Mouse (Mus musculus): Measurements from ENCODE around the gene Ppp1ca.
A peak's percentile ranks its signal among the peaks of the same experiment; 100 is the strongest.

The Ppp1ca gene

DNA sequence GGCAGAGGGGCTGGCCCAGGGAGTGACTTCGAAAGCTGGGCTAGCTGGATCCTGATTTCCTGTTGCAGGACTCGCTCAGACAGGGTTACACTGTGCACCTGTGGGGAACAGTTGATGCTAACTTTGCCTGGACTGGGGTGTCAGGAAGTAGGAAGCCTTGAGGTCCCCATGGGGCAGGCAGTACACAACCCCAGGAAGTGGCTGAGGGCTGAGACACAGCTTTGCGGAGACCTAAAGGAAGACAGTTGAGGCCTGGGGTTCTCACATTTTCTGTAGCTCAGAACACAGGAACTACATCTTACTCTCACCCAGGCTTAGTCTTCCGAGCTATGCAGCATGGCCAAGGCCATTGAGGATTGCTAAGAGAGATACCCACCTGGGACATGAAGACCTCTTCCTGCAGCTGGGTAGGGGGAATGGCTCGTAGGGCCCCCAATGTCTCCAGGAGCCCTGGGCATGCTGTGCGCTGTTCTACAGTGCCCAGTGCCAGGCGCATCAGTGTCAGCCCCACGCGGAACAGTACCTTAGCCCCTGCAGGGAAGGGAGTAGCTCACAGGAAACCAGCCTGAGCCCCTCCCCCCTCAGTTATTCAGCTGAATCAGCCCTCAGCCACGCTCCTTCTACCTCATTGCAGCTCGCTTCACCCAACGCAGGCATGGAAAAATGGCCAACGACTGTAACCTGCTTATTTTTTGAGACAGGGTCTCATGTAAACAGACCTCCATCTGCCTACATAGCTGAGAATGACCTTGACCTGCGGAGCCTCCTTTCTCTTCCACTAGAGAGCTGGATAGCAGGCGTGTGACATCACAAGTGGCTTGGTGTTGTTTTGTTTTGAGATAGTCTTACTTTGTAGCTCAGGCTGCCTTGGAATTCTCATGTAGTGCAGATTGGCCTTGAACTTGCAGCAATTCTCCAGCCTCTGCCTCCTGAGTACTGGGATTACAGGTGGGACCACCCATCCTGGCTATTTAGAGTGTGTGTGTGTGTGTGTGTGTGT lies 6.6 kb upstream of the Ppp1ca start:
- DNase-seq (ENCODE audit: low spot score in 2 of 2): no peak

DNA sequence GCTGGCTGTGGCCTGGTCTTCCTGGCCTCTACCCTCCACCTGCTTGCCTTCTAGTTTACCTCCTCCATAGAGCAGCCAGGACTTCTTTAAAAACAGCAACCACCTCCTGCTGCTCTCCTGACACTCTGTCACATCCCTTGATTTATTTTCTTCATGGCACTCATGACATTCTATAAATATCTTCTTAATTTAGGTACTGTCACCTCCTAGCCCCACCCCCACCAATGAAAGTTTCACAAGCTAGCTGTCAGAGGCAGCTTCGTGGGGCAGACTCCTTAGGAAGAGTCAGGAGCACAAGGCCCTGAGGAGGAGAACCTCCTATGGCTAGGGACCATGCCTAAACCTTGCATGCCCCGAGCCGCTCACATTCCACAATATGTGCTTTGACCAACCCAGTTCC lies 4.6 kb upstream of the Ppp1ca start:
- DNase-seq (ENCODE audit: low spot score in 2 of 2): no peak

DNA sequence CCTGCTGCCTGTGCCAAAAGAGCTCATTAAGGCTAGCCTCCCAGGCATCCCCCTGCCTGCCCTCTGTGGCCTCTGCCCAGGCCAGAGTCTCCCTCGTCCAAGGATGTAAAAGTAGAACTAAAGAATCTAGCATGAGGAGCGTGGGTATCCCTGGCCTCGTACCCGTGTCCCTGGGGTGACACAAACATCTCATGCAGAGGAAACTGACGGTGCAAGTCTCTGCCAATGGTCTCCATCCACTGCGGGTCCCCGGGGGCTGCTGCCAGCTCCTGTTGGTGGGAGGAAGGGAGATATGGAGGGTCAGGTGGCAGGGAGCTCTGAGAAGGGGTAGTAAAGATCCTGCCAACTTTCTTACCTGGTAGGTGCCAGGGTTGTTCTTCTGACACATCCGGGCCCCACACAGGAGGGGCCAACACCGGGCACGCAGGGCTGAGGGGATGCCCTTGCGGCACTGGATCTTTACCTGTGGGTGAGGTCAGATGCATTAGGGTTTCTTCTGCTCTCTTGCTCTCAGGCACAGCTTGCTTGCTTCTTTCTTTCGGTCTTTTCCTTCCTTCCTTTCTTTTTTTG lies 2.7 kb upstream of the Ppp1ca start:
- DNase-seq (ENCODE audit: low spot score in 2 of 2): no peak

DNA sequence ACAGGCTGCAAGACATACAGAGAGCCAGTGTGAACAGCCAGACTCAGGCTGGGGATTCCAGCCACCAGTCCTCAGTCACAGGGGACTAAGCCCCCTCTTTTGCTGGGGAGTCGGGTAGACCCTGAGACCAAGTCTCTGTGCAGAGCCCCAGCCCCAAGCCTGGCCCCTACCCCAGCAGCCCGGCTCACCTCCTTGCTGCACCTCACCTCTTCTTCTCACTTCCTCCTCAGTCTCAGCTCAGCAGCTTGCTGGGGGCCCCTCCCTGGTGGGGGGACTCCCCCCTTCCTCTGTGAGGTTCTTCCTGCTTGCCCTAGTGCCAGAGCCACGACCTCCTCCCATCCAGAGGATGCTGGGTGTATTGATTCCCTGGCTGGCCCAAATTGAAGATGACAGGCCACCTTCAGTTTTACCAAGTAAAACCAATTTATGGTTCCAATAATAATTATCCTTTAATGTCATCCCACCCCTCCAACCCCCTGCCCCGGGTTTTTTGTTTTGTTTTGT lies 982 bp upstream of the Ppp1ca start, which contains the start of gene Tbc1d10c:
Gene Tbc1d10c (minus strand): TSS at position 454 of the 504 bp plus-strand sequence.
- no peak for DNase-seq (ENCODE audit: low spot score in 2 of 2)

DNA sequence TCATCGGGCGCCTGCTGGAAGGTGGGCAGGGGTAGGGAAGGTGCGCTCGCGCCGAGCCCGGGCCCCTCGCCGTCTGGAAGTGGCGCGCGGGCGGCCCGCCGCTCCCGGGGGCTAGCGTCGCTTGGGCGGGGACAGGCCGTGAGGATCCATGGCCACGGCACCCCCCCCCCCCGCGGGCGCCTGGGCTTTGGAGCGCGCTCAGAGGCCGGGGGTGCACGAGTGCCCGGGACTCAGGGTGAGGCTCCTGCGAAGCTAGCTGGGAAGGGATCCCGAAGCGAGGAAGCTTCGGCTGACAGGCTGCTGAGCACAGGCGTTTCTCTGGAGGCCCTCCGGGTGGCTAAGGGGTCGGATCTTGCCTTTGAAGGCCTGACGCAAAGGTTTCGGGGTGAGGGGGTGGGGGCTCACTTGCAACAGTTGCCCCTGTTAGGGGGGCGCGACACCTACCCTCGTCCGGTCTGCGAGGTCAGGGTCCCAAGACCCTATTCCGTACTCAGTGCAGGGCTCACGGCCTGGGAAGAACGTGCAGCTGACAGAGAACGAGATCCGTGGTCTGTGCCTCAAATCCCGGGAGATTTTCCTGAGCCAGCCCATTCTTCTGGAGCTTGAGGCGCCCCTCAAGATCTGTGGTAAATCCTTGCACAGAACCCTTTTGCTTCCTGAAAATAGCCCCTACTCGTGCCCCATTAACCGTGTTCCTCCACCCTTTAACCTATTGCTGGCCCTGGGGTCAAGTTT lies 553 bp downstream of the Ppp1ca start:
- DNase-seq (ENCODE audit: low spot score in 2 of 2): no peak

DNA sequence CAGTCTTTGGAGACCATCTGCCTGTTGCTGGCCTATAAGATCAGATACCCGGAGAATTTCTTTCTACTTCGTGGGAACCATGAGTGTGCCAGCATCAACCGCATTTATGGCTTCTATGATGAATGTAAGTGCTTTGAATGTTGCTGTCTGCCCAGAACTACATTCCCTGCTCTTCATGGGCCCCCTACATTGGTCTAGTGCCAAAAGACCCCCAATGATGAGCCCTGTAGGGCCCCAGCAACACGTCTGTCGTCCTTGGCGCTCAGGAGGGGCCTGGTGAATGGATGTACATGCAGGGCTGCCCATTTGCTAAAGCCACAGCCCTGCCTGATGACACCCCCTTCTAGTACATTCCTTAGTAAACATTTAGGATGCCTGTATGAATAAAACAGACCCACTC lies 1.3 kb downstream of the Ppp1ca start:
- no peak for DNase-seq (ENCODE audit: low spot score in 2 of 2)

DNA sequence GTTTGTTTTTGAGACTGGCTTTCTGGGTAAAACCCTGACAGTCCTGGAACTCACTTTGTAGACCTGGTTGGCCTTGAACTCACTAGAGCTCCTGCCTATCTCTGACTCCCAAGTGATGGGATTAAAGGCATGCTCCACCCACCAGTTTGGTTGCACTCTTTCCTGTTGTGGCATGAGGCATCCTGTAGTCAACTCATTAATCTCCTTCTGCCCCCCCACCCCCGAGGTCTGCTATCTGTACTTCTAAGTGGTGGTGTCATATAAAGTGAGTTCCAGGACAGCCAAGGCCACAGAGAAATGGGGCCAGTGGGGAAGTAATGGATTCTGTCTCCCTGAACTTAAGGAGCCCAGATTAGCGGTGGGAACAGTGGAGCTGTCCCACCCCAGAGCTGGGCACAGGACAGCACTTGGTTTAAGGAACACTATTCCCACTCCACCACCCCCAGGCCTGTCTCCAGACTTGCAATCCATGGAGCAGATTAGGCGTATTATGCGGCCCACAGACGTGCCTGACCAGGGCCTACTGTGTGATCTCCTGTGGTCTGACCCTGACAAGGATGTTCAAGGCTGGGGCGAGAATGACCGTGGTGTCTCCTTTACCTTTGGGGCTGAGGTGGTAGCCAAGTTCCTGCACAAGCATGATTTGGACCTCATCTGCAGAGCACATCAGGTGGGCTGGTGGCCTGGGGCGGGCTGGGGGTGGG lies 2.3 kb downstream of the Ppp1ca start:
- no peak for DNase-seq (ENCODE audit: low spot score in 2 of 2)

DNA sequence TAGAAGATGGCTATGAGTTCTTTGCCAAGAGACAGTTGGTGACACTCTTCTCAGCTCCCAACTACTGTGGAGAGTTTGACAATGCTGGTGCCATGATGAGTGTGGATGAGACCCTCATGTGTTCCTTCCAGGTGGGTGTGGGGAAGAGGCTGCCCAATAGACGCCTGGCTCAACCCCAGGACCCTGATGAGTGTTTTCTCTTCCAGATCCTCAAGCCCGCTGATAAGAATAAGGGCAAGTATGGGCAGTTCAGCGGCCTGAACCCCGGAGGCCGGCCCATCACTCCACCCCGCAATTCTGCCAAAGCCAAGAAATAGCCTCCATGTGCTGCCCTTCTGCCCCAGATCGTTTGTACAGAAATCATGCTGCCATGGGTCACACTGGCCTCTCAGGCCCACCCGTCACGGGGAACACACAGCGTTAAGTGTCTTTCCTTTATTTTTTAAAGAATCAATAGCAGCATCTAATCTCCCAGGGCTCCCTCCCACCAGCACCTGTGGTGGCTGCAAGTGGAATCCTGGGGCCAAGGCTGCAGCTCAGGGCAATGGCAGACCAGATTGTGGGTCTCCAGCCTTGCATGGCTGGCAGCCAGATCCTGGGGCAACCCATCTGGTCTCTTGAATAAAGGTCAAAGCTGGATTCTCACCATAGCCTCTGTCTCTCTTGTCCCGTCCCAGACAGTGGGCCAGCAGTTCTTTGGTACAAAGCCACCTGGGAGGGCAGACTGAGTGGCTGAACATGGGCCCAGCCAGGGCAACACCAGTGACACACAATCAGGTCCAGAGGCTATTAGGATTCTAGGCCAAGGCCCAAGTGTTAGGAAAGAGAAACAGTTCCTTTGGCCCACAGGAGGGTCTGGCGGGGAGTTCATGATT lies 3.1 kb downstream of the Ppp1ca start:
- no peak for DNase-seq (ENCODE audit: low spot score in 2 of 2)

DNA sequence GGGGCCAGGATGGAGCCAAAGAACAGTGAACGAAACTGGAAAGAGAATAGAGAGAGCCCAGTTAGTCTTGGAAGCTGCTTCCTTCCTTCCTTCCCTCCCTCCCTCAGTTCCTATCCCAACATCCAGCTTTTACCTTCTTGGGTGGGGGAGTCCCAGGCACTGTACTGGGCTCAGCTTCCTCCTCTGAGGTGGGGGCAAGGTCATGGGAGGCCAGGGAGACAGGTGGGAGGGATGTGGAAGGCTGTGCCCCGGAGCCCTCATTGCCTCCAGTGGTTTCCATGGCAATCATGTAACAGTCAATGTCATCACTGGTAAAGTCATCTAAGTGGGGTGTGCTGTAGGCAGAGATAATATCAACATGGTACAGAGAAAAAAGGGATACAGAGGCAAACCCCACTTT lies 4.2 kb downstream of the Ppp1ca start:
- no peak for DNase-seq (ENCODE audit: low spot score in 2 of 2)

DNA sequence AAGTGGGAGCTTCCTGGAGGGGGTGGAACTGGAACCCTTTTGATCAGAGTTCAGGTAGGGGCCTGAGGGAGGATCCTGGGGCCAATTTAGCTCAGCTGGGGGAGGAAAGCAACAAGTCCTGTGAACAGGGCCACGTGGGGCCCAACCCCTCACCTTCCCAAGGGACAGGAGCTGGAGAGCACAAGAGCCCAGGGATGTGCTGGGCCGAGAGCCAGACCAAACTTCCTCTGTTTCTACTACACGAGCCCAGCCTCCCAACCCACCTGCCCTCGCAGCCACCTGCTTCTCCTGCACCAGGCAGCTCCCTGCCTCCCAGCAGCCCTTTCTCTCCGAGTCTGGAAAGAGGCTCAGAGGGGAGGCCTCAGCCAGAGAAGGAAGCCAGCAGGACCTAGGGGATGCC lies 4.7 kb downstream of the Ppp1ca start:
- peak in 1 of 2 experiments; percentile 49 for DNase-seq (ENCODE audit: low spot score in 2 of 2)

DNA sequence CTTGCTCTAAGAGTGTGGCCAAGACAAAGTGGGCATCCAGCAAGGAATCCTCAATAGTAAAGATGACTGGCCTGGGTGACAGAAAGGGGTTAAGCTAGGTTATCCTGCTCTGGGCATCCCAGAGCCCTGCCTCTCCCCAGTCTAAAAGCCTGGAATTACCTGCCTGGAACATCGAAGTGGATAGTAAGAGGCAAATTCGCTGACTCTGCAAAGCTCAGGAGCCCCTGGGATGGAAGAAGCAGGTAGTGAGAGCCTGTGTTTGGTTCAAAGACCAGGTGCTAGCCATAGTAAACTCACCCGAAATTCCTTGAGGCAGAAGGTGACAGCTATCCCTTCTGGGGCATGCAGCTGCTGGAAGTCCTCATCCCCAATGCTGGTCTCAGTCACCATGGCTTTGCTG lies 5.3 kb downstream of the Ppp1ca start:
- no peak for DNase-seq (ENCODE audit: low spot score in 2 of 2)

DNA sequence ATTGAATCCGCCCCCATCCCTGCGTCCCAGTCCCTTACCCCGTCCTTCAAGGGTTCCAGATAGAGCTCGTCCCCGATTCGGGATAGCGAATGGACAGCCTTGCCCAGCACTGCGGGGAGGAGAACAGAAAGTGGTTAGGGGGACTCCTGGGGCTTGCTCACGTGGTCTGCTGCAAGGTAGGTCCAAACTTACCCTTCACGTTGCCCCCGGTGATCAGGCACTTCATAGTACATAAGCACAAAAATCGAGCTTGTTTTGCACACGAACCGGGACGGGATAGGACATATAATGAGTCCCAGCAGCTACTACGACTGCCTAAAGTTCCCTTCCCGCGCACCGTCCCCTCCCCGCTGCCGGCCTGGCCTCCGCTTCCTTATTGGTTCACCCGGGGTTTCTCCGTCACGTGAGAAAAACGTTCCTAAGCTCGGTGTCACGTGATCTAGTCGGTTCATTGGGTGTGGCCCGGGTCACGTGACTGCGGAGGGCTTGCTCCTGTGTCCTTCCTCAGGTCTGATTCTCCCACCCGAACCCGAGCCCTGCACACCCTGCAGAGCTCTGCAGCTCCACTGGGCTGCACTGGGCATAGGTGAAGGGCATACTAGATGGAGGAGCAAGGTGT lies 9.5 kb downstream of the Ppp1ca start, which contains the start of gene Rad9a:
Gene Rad9a (minus strand): TSS at position 372 of the 619 bp plus-strand sequence.
- peak; percentile 94 to 96 for DNase-seq (ENCODE audit: low spot score in 2 of 2)

DNA sequence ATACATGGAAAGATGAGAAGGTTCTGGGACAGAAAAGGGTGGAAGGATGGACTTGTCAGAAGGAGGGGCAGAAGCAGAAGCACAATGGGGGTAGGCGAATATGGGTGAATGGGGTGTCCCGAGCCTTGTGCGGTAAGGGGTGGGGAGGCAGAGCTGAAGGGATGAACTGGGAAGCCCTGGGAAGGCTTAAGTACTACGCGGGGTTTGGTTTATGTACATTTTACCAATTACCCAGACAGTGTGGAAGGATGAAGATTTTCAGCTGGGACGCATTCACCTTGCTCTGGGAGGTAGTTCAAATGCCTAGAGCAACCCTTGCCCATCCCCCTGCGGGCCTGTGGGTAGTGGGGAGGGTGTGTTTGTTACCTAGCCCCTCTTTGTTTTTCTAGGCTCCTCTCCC lies 10.3 kb downstream of the Ppp1ca start:
- DNase-seq (ENCODE audit: low spot score in 2 of 2): no peak

DNA sequence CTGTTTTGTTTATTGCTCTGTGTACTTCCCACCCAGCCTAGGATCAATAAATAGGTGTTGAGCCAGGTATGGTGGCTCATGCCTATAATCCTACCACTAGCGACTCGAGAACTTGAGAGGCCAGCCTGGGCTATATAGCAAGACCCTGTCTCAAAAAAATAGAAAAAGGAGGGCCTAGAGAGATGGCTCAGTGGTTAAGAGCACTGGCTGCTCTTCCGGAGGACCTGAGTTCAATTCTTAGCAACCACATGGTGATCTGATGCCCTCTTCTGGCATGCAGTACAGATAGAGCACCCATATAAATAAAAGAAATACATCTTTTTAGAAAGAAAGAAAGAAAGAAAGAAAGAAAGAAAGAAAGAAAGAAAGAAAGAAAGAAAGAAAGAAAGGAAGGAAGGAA lies 11.3 kb downstream of the Ppp1ca start:
- DNase-seq (ENCODE audit: low spot score in 2 of 2): no peak

DNA sequence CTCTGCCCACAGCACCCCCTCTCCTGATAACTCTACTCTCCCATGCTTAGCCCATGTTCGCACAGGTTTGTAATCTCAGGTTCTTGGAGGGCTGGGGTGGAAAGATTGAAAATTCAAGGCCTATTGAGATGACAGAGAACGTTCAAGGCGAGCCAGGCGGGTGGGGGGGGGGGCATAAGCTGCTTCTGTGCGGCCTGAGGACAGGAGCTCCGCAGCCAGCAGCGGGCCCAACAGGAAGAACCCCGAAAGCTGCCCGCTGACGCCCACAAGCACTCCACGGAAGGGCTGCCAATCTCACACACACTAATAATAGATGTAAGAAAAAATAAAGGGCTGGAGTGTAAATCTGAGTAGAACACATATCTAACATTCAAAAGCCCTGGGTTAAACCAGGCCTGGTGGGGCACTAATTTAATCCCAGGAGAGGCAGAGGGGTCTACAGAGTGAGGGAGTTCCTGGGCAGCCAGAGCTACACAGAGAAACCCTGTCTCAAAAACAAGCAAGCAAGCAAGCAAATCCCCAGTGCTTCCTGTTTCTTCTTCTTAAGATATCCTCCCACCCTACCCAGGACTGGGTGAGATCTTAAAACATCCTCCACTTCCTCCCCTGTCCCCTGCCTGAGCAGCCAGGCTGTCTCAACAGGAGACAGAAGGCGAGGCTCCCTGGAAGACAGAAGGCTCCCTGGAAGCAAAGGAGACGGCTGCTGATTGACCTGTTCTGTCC lies 11.9 kb downstream of the Ppp1ca start:
- no peak for DNase-seq (ENCODE audit: low spot score in 2 of 2)

DNA sequence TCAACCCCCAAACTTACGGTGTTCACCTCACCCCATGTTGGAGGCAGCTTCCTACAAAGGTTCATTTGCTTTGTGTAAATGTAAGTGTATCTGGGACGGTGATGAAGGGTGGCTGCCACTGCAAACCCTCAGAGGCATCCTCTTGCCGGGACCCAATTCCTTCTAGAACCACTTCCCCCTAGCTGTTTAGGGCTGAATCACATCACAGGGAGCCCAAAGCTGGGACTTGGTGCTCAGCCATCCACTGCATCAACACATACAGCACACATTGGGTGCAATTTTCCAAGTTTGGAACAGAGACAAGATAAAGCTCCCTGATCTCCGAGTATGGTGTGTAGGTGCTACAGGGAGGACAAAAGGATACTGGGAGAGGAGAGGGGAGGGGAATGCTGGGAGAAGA lies 13.0 kb downstream of the Ppp1ca start:
- no peak for DNase-seq (ENCODE audit: low spot score in 2 of 2)

DNA sequence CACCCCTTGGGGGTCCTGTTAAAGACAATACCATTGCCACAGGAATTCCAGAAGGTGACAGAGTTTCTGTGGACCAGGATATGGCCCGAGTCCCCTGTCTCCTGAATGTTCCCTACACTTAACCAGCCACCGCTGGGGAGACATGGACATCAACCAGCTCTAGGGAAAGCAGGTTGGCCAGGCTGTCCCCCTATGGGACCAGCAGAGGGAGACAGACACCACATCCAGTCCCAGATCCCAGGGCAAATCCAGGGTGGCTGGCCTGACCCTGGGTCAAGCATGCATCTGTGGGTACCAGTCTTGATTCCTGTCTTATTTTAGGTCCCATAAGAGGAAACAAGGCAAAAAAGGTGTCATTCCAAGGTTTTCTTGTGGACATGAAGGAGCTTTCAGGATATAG lies 15.1 kb downstream of the Ppp1ca start:
- DNase-seq (ENCODE audit: low spot score in 2 of 2): peak; percentile 72 to 76

DNA sequence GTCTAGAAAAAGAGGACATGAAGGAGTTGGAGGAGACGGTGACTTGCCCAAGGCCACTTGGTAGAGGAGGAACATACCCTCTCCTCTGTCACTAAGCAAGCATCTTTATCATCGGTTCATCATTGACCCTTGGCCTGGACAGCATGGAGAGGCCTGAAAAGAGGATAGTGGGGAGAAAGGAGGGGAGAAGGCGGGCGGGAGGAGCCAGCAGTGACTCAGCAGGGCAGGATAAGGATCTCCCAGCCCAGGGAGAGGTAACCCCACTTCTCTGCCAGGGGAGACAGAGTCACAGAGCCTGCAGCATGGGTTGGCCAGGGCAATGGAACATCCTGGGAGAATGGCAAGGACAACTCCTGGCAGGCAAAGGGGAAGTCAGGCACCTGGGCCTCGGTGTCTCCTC lies 16.7 kb downstream of the Ppp1ca start:
- DNase-seq (ENCODE audit: low spot score in 2 of 2): no peak

DNA sequence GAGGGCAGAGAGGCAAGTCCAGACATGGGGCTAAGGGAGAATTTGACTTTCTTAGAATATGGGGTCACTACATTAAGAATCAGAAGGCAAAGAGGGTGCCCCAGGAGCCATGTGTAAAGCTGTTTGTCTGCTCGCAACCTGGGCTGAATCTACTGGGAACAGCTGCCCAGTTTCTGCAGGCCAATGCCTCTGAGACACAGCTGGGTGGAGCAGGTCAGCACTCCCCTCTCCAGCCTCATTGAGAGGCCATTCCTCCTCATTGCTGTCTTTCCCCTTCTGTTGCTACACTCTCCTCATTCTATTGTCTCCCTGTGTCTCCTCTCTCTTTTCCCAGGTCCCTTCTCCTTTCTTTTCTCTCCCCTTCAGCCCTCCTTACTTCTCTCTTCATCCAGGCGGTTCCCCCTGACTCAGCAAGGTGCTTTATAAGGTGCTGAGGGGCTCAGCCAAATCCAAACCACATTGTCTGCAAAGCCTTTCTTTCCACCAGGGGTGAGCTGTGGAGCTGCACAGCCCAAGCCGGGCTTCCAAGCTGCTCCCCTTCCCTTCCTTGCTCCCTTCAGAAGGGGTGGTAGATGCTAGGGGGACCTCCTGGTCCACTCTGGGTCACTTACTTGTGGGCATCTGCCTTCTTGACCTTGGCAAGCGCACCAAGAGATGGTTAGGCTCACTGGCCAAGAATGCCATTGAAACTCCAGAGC lies 20.2 kb downstream of the Ppp1ca start:
- no peak for DNase-seq (ENCODE audit: low spot score in 2 of 2)

All from urinary bladder, postnatal 36 days (tissue).